Mouse (Mus musculus): ENCODE results near the gene Amt. TPM values are rescaled to one million over a fixed set of nuclear protein-coding genes. Genes with fewer than 3 reads are reported as not detected.

The Amt gene
- 7.1 TPM for polyA plus RNA-seq (2015; fragmentation: Illumina TruSeq; extraction: RNeasy Lipid Tissue Mini Kit (QIAGEN cat#74804); ENCODE audit: insufficient read depth, low replicate concordance)

DNA sequence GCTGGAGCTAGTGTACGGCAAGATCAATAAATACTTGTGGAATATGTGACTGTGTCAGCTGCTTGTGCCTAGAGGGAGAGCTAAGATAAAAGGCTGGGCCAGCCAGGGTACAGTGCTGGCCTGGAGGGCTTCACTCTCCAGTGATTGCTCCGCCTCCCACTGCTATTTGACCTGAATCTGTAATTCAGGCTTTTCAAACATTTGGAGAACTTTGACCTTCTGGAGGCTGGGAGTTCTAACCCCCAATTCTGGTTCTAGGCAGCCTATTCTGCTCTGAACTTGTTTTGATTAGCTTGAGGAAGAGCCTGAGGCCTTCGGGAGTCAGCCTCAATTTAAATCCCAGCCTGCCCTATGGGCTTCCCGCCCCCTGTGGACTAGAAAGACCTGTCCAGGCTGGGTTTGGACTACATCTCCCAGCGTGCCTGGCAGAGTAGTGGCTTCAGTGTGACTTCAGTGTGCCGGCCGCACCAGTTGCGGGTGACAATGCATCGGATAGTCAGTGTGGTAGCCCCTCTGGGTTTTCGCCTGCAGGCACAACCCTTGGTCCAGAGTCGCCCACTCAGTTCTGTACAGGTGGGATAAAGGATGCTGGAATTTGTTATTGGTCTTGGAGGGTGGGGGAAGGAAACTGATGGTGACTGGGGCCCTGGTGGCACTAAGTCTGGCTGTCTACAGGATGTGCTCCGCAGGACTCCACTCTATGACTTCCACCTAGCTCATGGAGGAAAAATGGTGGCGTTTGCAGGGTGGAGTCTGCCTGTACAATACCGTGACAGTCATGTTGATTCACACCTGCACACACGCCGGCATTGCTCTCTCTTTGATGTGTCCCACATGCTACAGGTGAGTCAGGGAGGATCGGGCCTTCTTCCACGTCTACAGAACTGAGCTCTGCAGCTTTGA is at the start of gene Amt:
TSS of gene Amt (plus strand) at position 401 of the 903 bp plus-strand sequence.

DNA sequence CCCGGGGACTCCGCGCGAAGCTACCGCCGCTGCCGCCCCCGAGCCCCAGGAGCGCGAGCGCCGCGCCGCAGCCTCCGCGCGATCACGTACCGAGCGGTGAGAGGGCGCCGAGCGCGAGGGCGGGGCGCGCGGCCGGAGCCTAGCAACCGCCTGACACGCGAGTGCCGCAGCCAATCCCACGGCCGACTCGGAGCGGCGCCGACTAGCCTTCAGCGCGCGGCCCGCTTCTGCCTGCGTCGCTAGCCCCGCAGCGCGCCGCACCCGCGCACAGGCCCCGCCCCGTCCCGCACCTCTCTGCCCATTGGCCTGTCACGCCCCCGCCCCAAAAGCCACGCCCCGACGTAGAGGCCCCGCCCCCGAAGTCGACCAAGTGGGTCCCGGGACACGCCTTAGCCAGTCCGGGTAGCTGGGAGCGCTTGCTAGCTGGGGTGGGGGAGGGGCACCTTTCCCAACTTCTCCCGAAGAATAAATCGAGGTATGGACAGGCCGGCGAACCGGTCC is 32.9 kb upstream of the Amt start, which contains the start of gene Dag1:
TSS of gene Dag1 (minus strand) at position 269 of the 501 bp plus-strand sequence.

DNA sequence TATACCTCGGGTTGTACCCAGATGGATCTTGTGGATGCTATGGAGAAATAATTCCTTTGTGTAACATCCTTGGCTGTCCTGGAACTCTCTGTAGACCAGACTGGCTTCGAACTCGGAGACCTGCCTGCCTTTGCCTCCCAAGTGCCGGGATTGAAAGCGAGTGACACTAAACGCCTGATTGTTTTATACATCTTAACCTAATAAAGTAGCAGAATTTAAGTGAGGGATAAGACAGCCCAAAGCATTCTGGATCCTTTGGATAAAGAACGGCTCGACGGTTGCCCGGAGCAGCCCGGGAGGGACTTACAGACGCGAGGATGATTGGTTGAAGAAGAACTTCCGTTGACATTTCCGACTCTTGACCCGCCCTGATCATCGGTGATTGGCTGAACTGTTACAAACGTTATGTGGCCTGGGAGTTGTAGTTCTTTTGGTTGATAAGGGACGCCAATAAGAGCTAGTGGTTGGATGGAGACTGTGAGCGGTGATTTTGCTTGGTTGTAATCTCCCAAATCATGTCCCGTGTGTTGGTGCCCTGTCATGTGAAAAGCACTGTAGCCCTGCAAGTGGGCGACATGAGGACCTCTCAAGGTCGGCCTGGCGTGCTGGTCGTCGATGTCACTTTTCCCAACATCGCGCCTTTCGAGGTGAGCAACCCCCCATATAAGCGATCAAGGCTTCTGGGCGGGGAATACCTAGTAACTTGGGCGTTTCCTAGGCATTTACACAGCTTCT is 6.5 kb upstream of the Amt start, which contains the start of gene Nicn1:
TSS of gene Nicn1 (plus strand) at position 414 of the 735 bp plus-strand sequence.

DNA sequence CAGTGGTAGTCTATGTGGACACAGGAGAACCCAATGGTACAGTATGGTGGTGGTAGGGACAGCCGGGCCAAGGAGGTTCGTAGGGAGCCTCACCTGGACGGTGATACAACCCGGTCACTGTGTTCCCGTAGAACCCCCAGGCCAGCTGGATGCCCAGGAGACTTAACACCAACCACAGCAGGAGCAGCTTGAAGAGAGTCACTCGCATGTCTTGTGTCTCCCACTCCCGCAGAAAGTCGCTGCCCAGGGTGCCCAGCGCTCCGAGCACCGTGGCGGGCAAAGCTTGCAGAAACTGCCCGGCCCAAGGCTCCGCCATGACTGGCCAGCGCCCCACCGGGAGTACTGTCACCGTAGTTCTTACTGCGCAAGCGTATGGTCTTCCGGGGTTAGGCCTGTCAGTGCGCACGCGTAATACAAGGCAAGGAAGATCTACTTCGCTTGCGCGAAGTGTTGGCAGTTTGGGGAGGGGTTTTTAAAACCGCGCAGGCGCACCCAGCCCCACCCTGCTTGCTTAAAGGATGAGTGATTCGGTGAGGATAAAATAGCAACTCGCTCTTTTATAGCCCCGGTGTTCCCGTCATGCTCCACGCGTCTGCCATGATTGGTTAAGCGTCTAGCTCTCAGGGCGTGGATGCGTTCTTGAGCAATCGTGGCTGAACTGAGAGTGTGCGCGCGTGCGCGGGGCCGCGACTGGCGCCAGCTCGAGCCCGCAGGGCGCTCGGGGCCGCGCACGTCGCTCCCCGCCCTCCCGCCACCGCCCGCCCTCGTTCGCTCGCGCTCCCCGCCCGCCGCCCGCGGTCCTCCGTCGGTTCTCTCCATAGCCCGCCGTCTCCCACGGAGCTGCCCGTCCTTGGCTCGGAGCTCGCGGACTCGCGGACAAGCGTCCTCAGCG is 9.2 kb downstream of the Amt start, which contains the start of the genes Rhoa and Tcta:
TSS of gene Rhoa (plus strand) at position 501 of the 892 bp plus-strand sequence.
TSS of gene Tcta (minus strand) at position 532 of the 892 bp plus-strand sequence.

DNA sequence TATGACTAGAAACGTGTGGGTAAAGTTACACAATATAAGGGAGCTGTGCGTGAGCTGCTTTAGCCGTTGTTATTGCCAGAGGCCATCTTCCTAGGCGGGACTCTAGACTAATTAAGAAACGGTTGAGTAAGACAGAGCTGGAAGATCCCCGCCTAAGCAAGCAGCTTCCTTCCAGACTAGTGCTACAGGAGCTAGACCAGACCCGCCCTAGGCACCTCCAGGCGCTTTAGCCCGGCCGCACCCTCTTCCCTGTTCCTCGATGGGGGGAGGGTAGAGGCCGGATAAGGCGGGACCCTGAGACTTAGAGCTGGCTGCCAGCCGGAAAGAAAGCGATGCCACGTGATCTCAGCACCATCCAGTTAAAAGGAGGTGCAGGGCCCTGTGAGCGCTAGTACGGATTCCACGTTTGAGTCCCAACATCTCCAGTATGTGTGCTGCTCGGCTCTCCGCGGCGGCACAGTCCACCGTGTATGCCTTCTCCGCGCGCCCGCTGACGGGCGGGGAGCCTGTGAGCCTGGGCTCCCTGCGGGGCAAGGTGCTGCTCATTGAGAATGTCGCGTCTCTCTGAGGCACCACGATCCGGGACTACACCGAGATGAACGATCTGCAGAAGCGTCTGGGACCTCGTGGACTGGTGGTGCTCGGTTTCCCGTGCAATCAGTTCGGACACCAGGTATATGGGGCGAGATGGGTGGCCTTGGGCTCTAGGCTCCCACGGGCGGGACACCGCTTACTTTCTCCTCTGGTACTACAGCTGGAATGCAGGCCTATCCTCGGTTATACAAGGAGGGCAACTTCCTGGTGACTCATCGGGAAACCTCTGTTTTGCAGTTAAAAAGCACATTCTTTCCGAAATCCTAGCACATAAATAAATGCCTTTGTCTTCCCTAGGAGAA is 42.5 kb downstream of the Amt start, which contains the start of gene Gpx1:
TSS of gene Gpx1 (plus strand) at position 18 of the 896 bp plus-strand sequence.

DNA sequence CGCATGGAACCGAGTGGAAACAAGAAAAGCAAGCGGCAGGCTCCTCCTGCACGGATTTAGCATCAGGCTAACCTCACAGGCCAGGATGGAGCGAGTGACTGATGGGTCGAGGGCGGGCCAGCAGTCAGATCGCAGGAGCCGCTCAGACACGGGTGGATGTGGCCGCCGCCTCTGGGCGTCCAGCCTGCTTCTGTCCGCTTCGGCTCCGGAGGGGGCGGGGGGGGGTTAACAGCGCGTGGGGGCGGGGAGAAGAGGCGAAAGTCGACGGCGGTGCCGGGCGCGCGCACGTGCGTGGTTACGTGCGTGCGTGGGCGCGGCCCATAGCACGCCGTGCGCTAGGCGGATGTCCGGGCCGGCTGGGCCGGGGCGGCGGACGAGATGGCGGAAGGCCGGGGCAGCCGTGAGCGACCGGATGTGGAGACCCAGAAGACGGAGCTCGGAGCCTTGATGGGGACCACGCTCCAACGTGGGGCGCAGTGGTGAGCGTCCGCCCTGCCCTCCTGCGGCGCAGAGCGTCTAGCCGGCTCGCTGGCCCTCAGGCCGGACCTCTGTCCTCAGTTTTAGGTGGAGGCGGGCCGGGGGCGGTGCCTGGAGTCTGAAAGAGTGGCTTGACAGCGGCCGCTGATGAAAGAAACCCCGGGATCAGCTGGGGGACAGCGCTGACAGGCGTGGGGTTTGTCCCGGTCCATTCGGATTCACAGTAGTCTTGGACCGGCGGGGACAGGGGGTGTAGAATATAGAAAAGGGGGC is 51.1 kb downstream of the Amt start, which contains the start of gene Usp4:
TSS of gene Usp4 (plus strand) at position 314 of the 750 bp plus-strand sequence.

Other genes with a start within 250 kb of the Amt start
- gene Gmppb, start 247.6 kb upstream of the Amt start, polyA plus RNA-seq (2015; fragmentation: Illumina TruSeq; extraction: RNeasy Lipid Tissue Mini Kit (QIAGEN cat#74804); ENCODE audit: insufficient read depth, low replicate concordance): 11.7 TPM
- gene Amigo3, start 243.7 kb upstream of the Amt start, polyA plus RNA-seq (2015; fragmentation: Illumina TruSeq; extraction: RNeasy Lipid Tissue Mini Kit (QIAGEN cat#74804); ENCODE audit: insufficient read depth, low replicate concordance): 0.69 TPM
- gene Mst1, start 216.4 kb upstream of the Amt start, polyA plus RNA-seq (2015; fragmentation: Illumina TruSeq; extraction: RNeasy Lipid Tissue Mini Kit (QIAGEN cat#74804); ENCODE audit: insufficient read depth, low replicate concordance): 0.37 TPM
- 69.4 TPM for gene Rnf123, start 213.5 kb upstream of the Amt start, polyA plus RNA-seq (2015; fragmentation: Illumina TruSeq; extraction: RNeasy Lipid Tissue Mini Kit (QIAGEN cat#74804); ENCODE audit: insufficient read depth, low replicate concordance)
- 85.9 TPM for gene Apeh, start 202.2 kb upstream of the Amt start, polyA plus RNA-seq (2015; fragmentation: Illumina TruSeq; extraction: RNeasy Lipid Tissue Mini Kit (QIAGEN cat#74804); ENCODE audit: insufficient read depth, low replicate concordance)
- 0.25 TPM for gene Bsn, start 106.5 kb upstream of the Amt start, polyA plus RNA-seq (2015; fragmentation: Illumina TruSeq; extraction: RNeasy Lipid Tissue Mini Kit (QIAGEN cat#74804); ENCODE audit: insufficient read depth, low replicate concordance)
- 19.5 TPM for gene Dag1, start 32.9 kb upstream of the Amt start, polyA plus RNA-seq (2015; fragmentation: Illumina TruSeq; extraction: RNeasy Lipid Tissue Mini Kit (QIAGEN cat#74804); ENCODE audit: insufficient read depth, low replicate concordance)
- gene Nicn1, start 6.4 kb upstream of the Amt start, polyA plus RNA-seq (2015; fragmentation: Illumina TruSeq; extraction: RNeasy Lipid Tissue Mini Kit (QIAGEN cat#74804); ENCODE audit: insufficient read depth, low replicate concordance): 10.3 TPM
- gene Rhoa, start 9.3 kb downstream of the Amt start, polyA plus RNA-seq (2015; fragmentation: Illumina TruSeq; extraction: RNeasy Lipid Tissue Mini Kit (QIAGEN cat#74804); ENCODE audit: insufficient read depth, low replicate concordance): 589 TPM
- gene Tcta, start 9.3 kb downstream of the Amt start, polyA plus RNA-seq (2015; fragmentation: Illumina TruSeq; extraction: RNeasy Lipid Tissue Mini Kit (QIAGEN cat#74804); ENCODE audit: insufficient read depth, low replicate concordance): 28.2 TPM
- gene Gpx1, start 42.0 kb downstream of the Amt start, polyA plus RNA-seq (2015; fragmentation: Illumina TruSeq; extraction: RNeasy Lipid Tissue Mini Kit (QIAGEN cat#74804); ENCODE audit: insufficient read depth, low replicate concordance): 346 TPM
- gene Usp4, start 51.0 kb downstream of the Amt start, polyA plus RNA-seq (2015; fragmentation: Illumina TruSeq; extraction: RNeasy Lipid Tissue Mini Kit (QIAGEN cat#74804); ENCODE audit: insufficient read depth, low replicate concordance): 112 TPM
- 3.8 TPM for gene 1700102P08Rik, start 96.0 kb downstream of the Amt start, polyA plus RNA-seq (2015; fragmentation: Illumina TruSeq; extraction: RNeasy Lipid Tissue Mini Kit (QIAGEN cat#74804); ENCODE audit: insufficient read depth, low replicate concordance)
- 0.10 TPM for gene Ccdc36, start 131.6 kb downstream of the Amt start, polyA plus RNA-seq (2015; fragmentation: Illumina TruSeq; extraction: RNeasy Lipid Tissue Mini Kit (QIAGEN cat#74804); ENCODE audit: insufficient read depth, low replicate concordance)
- gene BC048562, start 139.6 kb downstream of the Amt start, polyA plus RNA-seq (2015; fragmentation: Illumina TruSeq; extraction: RNeasy Lipid Tissue Mini Kit (QIAGEN cat#74804); ENCODE audit: insufficient read depth, low replicate concordance): not detected
- 13.7 TPM for gene Ccdc71, start 163.7 kb downstream of the Amt start, polyA plus RNA-seq (2015; fragmentation: Illumina TruSeq; extraction: RNeasy Lipid Tissue Mini Kit (QIAGEN cat#74804); ENCODE audit: insufficient read depth, low replicate concordance)
- 8.7 TPM for gene Klhdc8b, start 164.7 kb downstream of the Amt start, polyA plus RNA-seq (2015; fragmentation: Illumina TruSeq; extraction: RNeasy Lipid Tissue Mini Kit (QIAGEN cat#74804); ENCODE audit: insufficient read depth, low replicate concordance)
- gene Lamb2, start 182.9 kb downstream of the Amt start, polyA plus RNA-seq (2015; fragmentation: Illumina TruSeq; extraction: RNeasy Lipid Tissue Mini Kit (QIAGEN cat#74804); ENCODE audit: insufficient read depth, low replicate concordance): 11.6 TPM
- gene Usp19, start 193.7 kb downstream of the Amt start, polyA plus RNA-seq (2015; fragmentation: Illumina TruSeq; extraction: RNeasy Lipid Tissue Mini Kit (QIAGEN cat#74804); ENCODE audit: insufficient read depth, low replicate concordance): 83.1 TPM
- gene Qars, start 210.9 kb downstream of the Amt start, polyA plus RNA-seq (2015; fragmentation: Illumina TruSeq; extraction: RNeasy Lipid Tissue Mini Kit (QIAGEN cat#74804); ENCODE audit: insufficient read depth, low replicate concordance): 137 TPM
- gene Qrich1, start 220.0 kb downstream of the Amt start, polyA plus RNA-seq (2015; fragmentation: Illumina TruSeq; extraction: RNeasy Lipid Tissue Mini Kit (QIAGEN cat#74804); ENCODE audit: insufficient read depth, low replicate concordance): 119 TPM

Measured in spleen, adult 10 weeks (tissue).